Mouse (Mus musculus) telencephalon, adult 2 months (tissue): ENCODE measurements around the gene Psg22.
A peak's percentile ranks its signal among the peaks of the same experiment; 100 is the strongest.
"Not testable (repeated sequence)": the region's sequence is repeated elsewhere in the genome, so short reads cannot be mapped to it uniquely, and the experiment has no call there.

Experiments
- DNase-seq: peaks from one replicate; pipeline ENCODE4 v3.0.0-alpha.2; 2011; ENCODE audit warnings: low read depth, low spot score

Psg22 gene

DNA sequence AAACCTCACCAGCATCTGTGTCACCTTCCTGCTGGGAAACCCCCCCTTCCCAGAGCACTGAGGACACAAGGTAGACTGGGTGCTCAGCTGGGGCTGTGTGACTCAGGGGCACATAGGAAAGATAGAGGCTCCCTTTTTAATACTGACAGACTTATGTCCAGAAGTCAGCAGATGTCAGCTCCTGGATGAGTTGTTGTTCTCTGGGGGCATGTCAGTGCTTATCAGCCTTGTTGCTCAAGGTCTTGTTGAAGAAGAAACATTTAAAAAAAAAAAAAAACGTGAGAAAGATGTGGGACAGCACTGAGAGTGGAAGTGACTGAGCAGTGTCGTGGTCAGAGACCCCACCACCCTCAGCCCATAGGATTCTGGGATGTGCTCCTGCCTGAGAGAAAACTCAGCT is at the start of gene Psg22:
Psg22 (plus strand) TSS at position 301 of the 400 bp plus-strand sequence.
- no peak for DNase-seq

DNA sequence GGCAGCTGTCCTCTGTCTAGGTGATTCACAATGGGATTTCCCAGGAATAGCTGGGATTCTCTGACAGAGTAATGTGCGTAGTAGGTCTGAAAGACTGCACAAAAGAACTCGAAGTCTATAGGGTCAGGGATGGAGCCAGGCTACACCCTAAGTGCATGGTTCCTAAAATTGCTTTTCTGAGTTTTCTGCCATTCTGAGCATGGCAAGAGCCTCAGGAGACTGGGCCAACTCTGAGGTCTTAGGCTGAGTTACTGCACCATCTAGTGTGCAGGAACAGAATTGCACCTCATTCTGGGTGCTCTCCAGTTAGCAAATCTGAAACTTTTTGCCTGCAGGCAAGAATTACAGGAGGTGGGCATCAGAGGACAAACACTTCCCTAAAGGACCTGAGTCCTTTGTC is 38.1 kb upstream of the Psg22 start:
- peak; percentile 2 for DNase-seq

DNA sequence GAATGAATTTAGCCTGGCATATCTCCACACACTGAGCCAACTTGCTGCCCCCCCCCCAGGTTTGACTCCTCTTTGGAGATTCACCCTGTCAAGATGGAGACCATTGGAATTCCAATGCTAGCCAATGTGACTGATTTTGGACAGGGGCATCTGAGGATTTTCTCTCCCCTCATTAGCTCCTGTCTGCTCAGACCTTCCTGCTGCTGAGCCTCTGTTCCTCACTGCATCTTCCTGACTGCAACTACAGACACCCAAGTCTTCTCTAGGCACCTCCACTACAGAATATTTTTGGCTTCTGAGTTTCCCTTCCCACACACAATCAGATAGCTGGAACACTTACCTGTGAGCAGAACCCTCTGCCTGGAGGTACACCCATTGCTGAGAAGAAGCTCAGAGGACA is 32.3 kb upstream of the Psg22 start:
- no peak for DNase-seq

DNA sequence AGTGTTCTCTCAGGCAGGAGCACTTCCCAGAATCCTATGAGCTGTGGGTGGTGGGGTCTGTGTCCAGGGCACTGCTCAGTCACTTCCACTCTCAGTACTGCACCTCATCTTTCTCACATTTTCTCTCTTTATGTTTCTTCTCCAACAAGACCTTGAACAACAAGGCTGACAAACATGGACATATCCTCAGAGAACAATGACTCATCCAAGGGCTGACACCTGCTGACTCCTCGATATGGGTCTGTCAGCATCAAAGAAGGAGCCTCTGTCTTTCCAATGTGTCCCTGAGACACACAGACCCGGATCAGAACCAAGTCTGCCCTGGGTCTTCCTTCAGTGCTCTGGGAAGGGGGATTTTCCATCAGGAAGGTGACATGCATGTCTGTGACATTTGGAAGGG is 31.8 kb upstream of the Psg22 start, which contains the start of gene Psg20:
Psg20 (minus strand) TSS at position 101 of the 400 bp plus-strand sequence.
- no peak for DNase-seq

DNA sequence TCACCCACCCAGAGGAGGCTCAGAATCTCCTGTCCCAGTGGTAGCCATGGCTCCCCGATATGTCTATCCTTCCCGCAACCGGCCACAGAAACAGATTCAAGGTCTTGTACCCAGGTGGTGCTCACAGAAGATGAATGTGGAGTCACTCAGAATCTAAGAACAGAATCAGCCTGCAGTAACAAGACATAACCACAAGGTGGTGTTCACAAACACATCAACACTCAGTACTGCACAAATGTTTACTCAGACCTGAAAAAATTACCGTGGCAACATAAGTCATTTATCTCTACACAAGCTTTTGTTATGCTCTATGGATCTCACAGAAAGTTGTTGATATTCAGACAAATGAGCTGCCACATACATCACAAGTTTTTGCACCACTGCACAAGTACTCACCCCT is 7.6 kb upstream of the Psg22 start:
- not testable (repeated sequence) for DNase-seq

DNA sequence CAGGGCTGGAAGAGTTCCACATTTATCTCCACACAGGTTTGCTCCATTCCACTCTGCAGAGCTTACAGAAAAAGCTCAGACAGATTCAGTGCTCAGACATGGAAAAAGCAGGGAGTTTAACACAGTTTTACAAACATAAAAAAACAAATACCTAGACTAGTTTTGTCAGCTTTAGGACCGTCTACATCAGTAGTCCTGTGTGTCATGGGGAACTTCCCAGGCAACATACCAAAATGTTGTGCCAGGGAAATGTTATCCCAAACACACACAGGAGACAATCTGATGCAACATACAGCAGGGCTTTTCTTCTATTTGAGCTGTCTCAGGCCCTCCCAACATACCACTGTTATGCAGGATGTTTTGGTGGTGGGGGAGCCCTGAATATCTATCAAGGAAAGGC is 7.0 kb upstream of the Psg22 start:
- DNase-seq = no peak

DNA sequence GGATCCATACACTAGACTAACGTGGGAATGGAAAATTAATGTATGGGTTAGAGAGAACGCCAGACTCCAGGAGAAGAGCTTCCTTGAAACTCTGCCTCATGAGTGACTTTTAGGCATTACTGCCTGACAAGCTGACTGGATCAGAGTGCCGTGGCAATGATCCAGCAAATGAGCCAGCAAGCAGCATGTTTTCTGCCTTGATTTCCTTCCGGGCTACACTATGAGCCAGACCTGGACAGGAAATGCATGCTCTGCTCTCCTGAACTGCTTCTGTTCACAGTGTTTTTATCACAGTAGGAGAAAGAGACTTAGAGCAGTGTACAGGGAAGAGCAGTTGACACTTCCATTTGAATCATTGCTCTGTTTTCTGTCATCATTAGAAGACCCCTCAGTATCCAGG is 2.3 kb upstream of the Psg22 start:
- DNase-seq = no peak

DNA sequence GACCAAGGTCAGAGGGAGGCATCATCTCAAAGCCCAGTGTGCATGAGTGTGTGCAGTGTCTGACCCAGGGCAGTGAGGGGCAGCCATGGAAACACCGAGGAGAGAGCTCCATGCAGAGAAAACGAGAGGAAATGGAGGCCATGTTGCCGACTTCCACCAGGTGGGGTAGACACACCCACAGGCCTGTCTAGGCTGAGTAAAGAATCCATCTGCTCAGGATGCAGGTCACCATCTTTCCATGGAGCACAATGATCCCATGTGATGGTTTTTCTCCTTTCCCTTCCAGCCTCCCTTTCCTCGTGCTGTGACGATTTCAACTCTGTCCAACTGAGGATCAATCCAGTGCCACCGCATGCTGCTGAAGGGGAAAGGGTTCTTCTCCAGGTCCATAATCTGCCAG is 6.1 kb downstream of the Psg22 start:
- DNase-seq = no peak

DNA sequence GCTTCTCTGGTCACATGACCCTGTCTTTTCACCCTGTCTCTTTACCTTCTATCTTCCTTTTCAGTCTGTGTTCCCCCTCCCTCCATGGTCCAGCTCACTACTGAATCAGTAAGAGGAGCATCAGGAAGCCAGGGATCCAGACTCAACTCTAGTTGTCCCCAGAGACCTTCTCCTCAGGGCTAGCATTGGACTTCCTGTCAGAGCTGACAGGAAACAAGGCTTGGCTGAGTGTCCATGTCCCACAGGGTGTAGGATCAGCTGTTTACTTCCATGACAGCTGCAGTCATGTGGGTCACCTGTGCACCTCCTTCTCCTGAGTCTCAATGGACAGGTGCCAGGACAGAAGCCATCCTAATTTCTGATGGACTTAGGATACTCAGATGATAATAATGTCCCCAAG is 8.0 kb downstream of the Psg22 start:
- not testable (repeated sequence) for DNase-seq

DNA sequence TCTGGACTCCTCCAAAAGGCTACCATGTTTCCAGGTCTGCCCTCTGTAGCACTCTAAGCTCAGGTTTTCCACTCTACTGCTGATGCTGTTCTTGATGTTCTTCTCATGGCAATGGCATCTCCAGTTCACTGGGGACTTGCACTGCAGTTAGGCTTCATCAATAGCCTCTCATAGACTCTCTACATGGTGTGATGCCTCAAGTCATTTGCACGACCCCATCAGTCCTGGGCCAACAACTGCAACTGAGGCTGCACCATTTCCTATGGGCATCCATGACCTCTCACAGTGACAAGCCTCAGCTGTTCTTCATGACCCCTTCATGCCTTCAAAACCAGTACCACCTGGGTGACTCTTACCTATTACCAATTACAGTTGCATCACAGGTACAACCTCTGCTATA is 10.5 kb downstream of the Psg22 start:
- DNase-seq = no peak

DNA sequence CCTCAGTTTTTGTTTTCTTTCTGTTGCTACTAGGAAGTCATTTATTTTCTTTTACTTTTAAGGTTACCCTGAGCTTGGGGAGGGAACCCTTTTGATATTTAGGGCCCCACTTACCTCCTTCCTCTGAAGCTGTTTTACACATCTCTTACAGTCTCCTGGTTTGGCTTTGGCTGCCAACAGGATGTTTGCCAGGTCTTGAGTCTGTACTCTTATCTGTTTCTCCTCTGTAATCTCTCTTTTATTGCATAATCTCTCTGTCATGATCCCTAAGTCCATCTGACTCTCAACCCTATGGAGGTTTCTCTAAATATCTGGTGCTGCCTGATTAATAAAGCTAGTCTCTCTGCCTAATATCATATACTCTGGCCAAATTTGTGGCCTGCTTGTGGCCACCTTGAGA is 15.2 kb downstream of the Psg22 start:
- no peak for DNase-seq

DNA sequence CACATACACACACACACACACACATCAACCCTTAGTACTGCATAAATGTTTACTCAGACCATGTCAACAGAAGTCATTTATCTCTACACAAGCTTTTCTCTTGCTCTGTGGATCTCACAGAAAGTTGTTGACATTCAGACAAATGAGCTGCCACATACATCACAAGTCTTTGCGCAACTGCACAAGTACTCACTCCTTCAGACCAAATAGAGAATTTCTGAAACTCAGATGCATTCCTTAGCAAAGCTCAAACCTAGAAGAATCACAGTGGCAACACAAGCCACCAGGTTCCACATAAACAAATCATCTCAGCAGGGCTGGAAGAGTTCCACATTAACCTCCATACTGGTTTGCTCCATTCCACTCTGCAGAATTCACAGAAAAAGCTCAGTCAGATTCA is 16.6 kb downstream of the Psg22 start:
- no peak for DNase-seq

DNA sequence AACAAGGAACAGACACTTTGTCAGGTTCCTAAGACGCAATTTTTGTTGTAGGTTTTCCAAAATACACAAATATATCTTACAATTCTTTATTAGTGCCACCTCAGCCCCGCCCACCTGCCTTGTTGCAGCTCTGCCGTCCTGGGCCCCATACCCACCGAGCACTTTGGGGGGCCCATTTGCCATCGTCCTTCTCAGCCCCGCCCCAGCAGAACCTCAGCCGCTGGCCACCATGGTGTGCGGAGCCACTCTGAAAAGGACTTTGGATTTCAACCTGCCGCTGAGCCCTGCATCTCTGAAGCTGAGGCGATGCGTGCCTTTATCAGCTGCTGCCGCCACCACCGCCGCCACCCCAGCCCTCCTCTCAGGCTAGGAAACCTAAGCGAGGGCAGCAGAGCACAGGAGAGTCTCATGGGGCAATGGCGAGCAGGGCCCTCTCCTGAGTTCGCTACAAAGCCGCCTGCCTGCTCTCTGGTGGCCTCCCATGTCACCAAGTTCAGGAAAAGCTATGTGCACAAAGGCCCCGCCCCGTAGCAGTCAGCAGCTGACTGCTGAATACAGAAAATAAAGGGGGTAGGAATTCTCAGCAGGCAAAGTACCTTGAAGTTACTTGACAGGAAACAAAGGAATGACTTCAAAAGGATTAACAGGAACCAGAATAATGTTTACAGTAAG is 28.4 kb downstream of the Psg22 start:
- no peak for DNase-seq

DNA sequence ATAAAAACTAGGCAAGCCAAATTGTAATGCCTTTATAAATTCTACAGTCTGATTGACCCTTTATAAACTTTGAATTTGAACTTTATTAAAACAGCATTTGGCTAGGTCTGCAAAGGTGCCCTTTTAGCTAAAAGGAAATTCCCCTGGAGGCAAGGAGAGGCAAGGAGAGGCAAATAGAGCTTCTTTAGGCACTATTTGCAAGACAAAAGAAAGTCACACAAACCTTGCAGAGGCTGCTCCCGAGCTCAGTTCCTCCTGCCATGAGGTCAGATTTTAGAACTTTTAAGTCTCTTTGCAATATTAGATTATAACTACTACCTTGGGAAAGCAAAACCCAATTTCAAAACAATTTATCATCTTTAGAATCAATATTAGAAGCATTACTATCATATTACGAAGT is 29.5 kb downstream of the Psg22 start:
- DNase-seq = not testable (repeated sequence)

DNA sequence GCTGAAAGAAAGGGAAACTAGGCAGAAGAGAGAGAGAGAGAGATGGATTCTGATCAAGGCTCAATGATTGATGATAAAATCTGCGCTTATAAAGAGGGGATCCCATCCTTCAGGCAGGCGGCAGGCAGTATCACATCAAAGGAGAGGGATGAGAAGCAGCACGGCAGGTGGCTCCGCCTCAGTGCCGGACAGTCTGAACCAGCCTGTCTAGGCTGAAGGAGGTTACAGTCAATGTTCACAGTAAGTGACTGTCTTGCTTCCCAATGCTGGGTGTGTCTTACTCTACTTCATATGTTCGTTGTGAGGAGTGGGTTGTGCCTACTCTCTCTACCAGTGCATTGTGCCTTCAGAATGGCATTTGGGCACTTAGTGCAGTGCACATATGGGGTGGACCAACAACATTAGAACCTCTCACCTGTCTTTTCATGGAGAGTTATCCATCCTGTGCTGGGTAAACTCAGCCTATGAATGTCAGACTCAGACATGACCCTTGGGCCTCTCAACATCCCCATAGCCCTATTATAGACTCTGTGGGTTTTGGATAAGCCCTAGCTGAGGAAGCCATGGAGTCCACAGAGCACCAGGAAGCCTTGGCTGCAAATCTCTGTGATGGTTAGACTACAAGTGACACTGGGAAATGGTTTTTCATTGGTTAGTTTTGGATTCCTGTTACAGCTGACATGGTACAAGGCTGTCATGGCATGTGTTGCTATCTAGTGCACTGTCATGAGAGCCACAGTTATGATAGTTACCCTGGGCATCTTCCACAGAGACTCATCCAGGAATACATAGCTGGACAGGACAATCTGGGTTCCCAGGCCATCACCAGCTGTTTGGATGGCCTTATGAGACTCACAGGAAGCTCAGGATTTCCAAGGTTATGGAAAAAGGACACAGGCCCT is 31.4 kb downstream of the Psg22 start:
- DNase-seq = no peak

DNA sequence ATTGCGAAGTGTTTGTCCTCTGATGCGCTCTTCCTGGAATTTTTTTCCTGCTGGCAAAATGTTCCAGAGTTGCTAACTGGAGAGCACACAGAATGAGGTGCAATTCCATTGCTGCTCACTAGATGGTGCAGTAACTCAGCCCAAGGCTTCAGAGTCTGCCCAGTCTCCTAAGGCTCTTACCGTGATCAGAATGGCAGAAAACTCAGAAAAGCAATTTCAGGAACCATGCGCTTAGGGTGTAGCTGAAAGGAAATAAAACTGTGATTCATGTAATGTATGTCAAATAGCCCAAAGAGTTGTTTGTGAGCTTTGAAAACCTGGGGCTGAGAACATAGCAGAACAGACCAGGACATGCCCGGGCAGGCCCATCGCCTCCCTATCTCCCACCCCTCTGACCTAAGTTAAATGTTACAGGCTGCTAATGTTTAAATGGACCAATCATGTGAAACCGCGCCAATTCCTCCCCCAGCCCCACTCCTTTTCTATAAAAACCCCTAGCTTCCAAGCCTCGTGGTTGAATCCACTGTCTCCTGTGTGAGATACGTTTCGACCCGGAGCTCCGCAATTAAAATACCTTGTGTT is 32.1 kb downstream of the Psg22 start:
- peak; percentile 34 for DNase-seq

DNA sequence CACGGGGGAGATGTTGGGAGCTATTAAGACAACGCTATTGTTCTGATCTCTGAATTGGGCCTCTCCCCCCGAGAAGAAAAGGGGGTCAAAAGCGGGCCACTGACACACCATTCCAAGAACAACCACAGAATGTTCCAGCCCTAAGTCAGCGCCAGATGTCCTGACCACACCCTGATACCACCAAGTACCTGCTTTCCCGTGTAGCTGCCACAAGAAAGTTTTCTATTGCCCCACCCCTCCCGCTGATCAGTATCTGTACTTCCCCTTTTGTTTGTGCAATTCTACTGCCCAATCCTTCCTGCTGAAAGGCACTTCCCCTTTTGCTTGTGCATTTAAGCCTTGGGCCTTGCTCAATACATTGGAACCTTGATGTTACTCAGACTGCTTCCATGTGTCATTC is 42.3 kb downstream of the Psg22 start:
- DNase-seq = not testable (repeated sequence)

DNA sequence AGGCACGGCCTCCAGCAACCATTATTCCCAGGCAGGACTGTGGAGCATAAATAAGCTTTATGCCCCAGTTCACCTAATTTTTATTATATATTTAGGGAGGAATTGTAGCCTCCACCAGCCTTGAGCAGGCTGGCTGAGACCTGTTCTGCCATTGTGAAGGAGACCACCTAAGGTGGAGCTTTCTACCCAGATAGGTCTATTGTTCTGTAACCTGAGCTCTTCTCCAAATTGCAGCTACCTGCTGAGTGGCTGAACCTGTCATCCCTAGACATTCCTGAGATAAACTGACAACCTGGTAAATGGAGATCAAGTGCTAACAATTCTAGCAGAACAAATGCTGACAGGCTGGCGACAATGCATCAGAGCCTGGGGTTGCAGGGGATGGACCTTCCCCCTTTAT is 45.0 kb downstream of the Psg22 start:
- DNase-seq = not testable (repeated sequence)
